Mouse (Mus musculus): ENCODE measurements around the gene Plbd1. TPM values are rescaled to one million over a fixed set of nuclear protein-coding genes. Genes with fewer than 3 reads are reported as not detected.

The Plbd1 gene
- polyA plus RNA-seq, 1 experiment from 2014 or later, result 6.0 TPM

DNA sequence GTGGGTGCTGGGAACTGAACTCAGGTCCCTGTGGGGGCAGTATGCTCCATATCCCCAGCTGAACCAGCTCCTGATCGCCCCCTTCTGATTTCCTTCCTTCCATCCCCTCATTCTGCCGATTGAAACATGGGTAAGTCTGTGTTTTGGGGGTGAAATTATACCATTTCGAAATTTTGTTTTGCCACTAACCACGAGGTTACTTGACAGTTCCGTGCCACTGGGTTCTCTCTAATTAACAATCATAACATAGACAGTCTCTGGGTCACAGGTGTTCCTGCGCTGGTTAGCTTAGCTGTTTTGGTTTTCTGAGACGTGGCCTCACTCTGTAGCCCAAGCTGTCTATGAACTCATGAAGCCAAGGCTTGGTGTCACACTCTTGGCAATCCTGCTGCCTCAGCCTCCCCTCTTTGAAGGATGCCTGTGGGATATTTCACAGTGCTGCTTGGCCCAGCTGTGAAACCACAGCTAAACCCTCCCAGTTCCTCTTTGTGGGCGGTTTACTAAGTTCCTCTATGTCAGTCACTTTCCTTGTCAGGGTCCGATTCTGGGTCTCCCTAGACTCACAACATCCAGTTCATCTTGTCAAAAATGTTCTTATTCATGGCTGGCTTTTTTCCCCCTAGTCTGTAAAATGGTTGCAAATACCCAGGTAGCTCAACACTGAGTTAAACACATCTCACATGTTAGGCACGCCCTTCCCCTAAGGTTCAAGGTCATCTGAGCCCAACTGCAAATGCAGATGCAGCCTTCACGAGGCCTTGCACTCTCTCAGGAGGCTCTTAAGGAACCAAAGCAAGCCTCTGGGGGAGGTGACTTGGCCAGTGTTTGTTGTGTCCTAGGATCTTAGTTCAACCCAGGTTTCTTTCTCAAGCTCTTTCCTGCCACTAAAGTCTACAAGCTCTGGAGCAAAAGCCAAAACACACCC is 21.9 kb upstream of the Plbd1 start:
- ATAC-seq (ENCODE audit: insufficient number of reproducible peaks, insufficient read depth, low FRiP score, low read depth), result no peak
- Histone ChIP-seq H3K27ac (ENCODE audit: low read length) (no peak overlapping the region), H3K4me1 (ENCODE audit: control insufficient read depth, insufficient read depth, low read length) (no peaks in the 10 kb centered on the region), H3K36me3 (ENCODE audit: control insufficient read depth, insufficient read depth, low read length) (no peaks in the 10 kb centered on the region), H3K9me3 (ENCODE audit: control insufficient read depth, low read depth, low read length) (no peaks in the 10 kb centered on the region), H3K27me3 (ENCODE audit: control insufficient read depth, insufficient read depth, low read length) (no peaks in the 10 kb centered on the region), H3K9ac (replicated peaks; ENCODE audit: low read depth, low read length) (no peak overlapping the region), H3K4me3 (ENCODE audit: low read depth, low read length) (no peak overlapping the region), H3K4me2 (replicated peaks; ENCODE audit: low read depth, low read length) (no peak overlapping the region)
- WGBS, result 87% methylated on average over 11 of the region's 11 CpGs

GRCm38 (mm10) chr6:136679381-136679780 is 17.7 kb upstream of the Plbd1 start:
- Histone ChIP-seq H3K9ac (replicated peaks; ENCODE audit: low read depth, low read length) (no peak overlapping the region), H3K4me1 (ENCODE audit: control insufficient read depth, insufficient read depth, low read length) (no peaks in the 10 kb centered on the region), H3K27me3 (ENCODE audit: control insufficient read depth, insufficient read depth, low read length) (no peaks in the 10 kb centered on the region), H3K9me3 (ENCODE audit: control insufficient read depth, low read depth, low read length) (no peaks in the 10 kb centered on the region), H3K4me3 (ENCODE audit: low read depth, low read length) (no peak overlapping the region), H3K36me3 (ENCODE audit: control insufficient read depth, insufficient read depth, low read length) (no peaks in the 10 kb centered on the region), H3K4me2 (replicated peaks; ENCODE audit: low read depth, low read length) (no peak overlapping the region), H3K27ac (ENCODE audit: low read length) (no peak overlapping the region)
- WGBS, result 26% methylated on average over 2 of the region's 2 CpGs
- ATAC-seq (ENCODE audit: insufficient number of reproducible peaks, insufficient read depth, low FRiP score, low read depth), result no peak

GRCm38 (mm10) chr6:136674935-136675334 is 13.2 kb upstream of the Plbd1 start:
- ATAC-seq (ENCODE audit: insufficient number of reproducible peaks, insufficient read depth, low FRiP score, low read depth), result no peak
- H3K9ac ChIP-seq (replicated peaks; ENCODE audit: low read depth, low read length), result no peak overlapping the region
- WGBS, result 91% methylated on average over 6 of the region's 6 CpGs
- no peak overlapping the region for H3K4me2 ChIP-seq (replicated peaks; ENCODE audit: low read depth, low read length)
- no peak overlapping the region for H3K4me3 ChIP-seq (ENCODE audit: low read depth, low read length)
- H3K4me1 ChIP-seq (ENCODE audit: control insufficient read depth, insufficient read depth, low read length), result 0 out of 2 replicates have a peak, but pooled peaks cover 3% of the 10 kb centered on the region
- H3K27ac ChIP-seq (ENCODE audit: low read length), result no peak overlapping the region
- peaks cover 3% of the 10 kb centered on the region; the same call in 1 of the 2 replicates for H3K9me3 ChIP-seq (ENCODE audit: control insufficient read depth, low read depth, low read length)
- H3K36me3 ChIP-seq (ENCODE audit: control insufficient read depth, insufficient read depth, low read length), result no peaks in the 10 kb centered on the region
- no peaks in the 10 kb centered on the region for H3K27me3 ChIP-seq (ENCODE audit: control insufficient read depth, insufficient read depth, low read length)

DNA sequence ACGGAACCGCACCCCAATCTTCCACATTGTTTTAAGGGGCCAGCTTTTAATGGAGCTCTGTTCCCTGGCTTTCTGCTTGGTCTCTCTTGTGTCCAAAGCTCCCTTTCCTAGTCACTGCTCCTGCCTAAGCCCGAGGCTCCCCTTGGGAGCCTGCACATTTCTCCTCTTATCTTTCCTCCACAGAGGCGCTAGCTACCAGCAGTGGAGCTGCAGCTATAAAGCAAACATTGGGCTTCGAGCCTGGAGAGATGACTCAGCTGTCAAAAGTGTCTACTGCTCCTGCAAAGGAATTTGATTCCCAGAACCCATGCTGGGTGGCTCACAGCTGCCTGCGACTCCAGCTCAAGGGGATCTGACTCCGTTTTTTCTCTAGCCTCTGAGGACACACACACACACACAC is 10.7 kb upstream of the Plbd1 start:
- Histone ChIP-seq H3K9ac (replicated peaks; ENCODE audit: low read depth, low read length) (no peak overlapping the region), H3K4me1 (ENCODE audit: control insufficient read depth, insufficient read depth, low read length) (0 out of 2 replicates have a peak, but pooled peaks cover 3% of the 10 kb centered on the region), H3K27ac (ENCODE audit: low read length) (peak overlapping the region; percentile 44; the same call in 1 of the 2 replicates), H3K36me3 (ENCODE audit: control insufficient read depth, insufficient read depth, low read length) (no peaks in the 10 kb centered on the region), H3K27me3 (ENCODE audit: control insufficient read depth, insufficient read depth, low read length) (no peaks in the 10 kb centered on the region), H3K4me2 (replicated peaks; ENCODE audit: low read depth, low read length) (no peak overlapping the region), H3K9me3 (ENCODE audit: control insufficient read depth, low read depth, low read length) (peaks cover 3% of the 10 kb centered on the region; the same call in 1 of the 2 replicates), H3K4me3 (ENCODE audit: low read depth, low read length) (no peak overlapping the region)
- ATAC-seq (ENCODE audit: insufficient number of reproducible peaks, insufficient read depth, low FRiP score, low read depth), result peak; percentile 78
- WGBS, result 32% methylated on average over 7 of the region's 7 CpGs

GRCm38 (mm10) chr6:136669274-136669673 is 7.5 kb upstream of the Plbd1 start:
- Histone ChIP-seq H3K4me1 (ENCODE audit: control insufficient read depth, insufficient read depth, low read length) (0 out of 2 replicates have a peak, but pooled peaks cover 3% of the 10 kb centered on the region), H3K4me2 (replicated peaks; ENCODE audit: low read depth, low read length) (no peak overlapping the region), H3K36me3 (ENCODE audit: control insufficient read depth, insufficient read depth, low read length) (no peaks in the 10 kb centered on the region), H3K4me3 (ENCODE audit: low read depth, low read length) (no peak overlapping the region), H3K27me3 (ENCODE audit: control insufficient read depth, insufficient read depth, low read length) (no peaks in the 10 kb centered on the region), H3K9ac (replicated peaks; ENCODE audit: low read depth, low read length) (no peak overlapping the region), H3K9me3 (ENCODE audit: control insufficient read depth, low read depth, low read length) (peaks cover 3% of the 10 kb centered on the region; the same call in 1 of the 2 replicates), H3K27ac (ENCODE audit: low read length) (no peak overlapping the region)
- WGBS, result 56% methylated on average over 5 of the region's 5 CpGs
- ATAC-seq (ENCODE audit: insufficient number of reproducible peaks, insufficient read depth, low FRiP score, low read depth), result no peak

GRCm38 (mm10) chr6:136668266-136668986 is 6.7 kb upstream of the Plbd1 start:
- WGBS, result 49% methylated on average over 14 of the region's 14 CpGs
- Histone ChIP-seq H3K4me1 (ENCODE audit: control insufficient read depth, insufficient read depth, low read length) (0 out of 2 replicates have a peak, but pooled peaks cover 3% of the 10 kb centered on the region), H3K9me3 (ENCODE audit: control insufficient read depth, low read depth, low read length) (no peaks in the 10 kb centered on the region), H3K4me3 (ENCODE audit: low read depth, low read length) (no peak overlapping the region), H3K27me3 (ENCODE audit: control insufficient read depth, insufficient read depth, low read length) (no peaks in the 10 kb centered on the region), H3K9ac (replicated peaks; ENCODE audit: low read depth, low read length) (no peak overlapping the region), H3K36me3 (ENCODE audit: control insufficient read depth, insufficient read depth, low read length) (no peaks in the 10 kb centered on the region), H3K4me2 (replicated peaks; ENCODE audit: low read depth, low read length) (no peak overlapping the region), H3K27ac (ENCODE audit: low read length) (no peak overlapping the region)
- no peak for ATAC-seq (ENCODE audit: insufficient number of reproducible peaks, insufficient read depth, low FRiP score, low read depth)

DNA sequence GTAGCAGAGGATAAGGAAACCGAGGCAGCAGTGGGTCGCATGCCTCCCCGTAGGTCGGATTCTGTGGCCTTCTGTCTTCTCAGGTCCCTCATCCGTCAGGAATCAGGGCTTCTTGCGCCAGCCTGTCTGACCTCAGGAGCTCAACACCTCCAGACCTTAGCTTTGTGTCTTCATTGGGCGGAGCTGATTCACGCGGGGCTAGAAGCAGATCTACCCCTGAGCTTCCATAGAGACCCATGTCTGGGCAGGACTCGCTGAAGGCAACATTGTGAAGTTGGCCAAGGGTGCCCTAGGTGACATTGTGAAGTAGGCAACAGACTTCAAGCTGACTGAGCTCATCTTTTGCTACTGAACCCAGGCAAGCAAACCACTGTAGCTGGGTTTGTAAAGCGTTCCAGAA is 335 bp upstream of the Plbd1 start:
- H3K4me3 ChIP-seq (ENCODE audit: low read depth, low read length), result peak overlapping the region; percentile 25; the same call in 1 of the 2 replicates
- H3K4me1 ChIP-seq (ENCODE audit: control insufficient read depth, insufficient read depth, low read length), result peaks cover 7% of the 10 kb centered on the region; the same call in 1 of the 2 replicates
- H3K27ac ChIP-seq (ENCODE audit: low read length), result no peak overlapping the region
- H3K36me3 ChIP-seq (ENCODE audit: control insufficient read depth, insufficient read depth, low read length), result no peaks in the 10 kb centered on the region
- ATAC-seq (ENCODE audit: insufficient number of reproducible peaks, insufficient read depth, low FRiP score, low read depth), result no peak
- no peak overlapping the region for H3K9ac ChIP-seq (replicated peaks; ENCODE audit: low read depth, low read length)
- H3K9me3 ChIP-seq (ENCODE audit: control insufficient read depth, low read depth, low read length), result no peaks in the 10 kb centered on the region
- H3K4me2 ChIP-seq (replicated peaks; ENCODE audit: low read depth, low read length), result peak overlapping the region; percentile 59
- WGBS, result 29% methylated on average over 11 of the region's 11 CpGs
- peaks cover 15% of the 10 kb centered on the region for H3K27me3 ChIP-seq (ENCODE audit: control insufficient read depth, insufficient read depth, low read length)

All from stomach, embryonic 14.5 days (tissue).